Mouse (Mus musculus) megakaryocyte progenitor cell, adult 5-6 weeks (primary cell): ENCODE results near the gene Ap3m1. TPM values are rescaled to one million over a fixed set of nuclear protein-coding genes. Genes with fewer than 3 reads are reported as not detected.

Source experiments
- ATAC-seq: replicated peaks from 2 replicates; pipeline ENCODE4 v1.8.0; 2016; ENCODE audit warnings: mild to moderate bottlenecking, moderate TSS enrichment, inconsistent platforms; ENCODE audit not compliant: poor library complexity
- total RNA-seq, 2 experiments: library from RNA; stranded (forward) in 1 of 2; stranded (reverse) in 1 of 2; fragments of 157-497, 149-512 nt in 1 of 2; fragments of 200-1000 nt in 1 of 2; gene quantifications; 2 replicates each; pipeline versions ENCODE4 v1.2.3 to v1.2.4; 2015 to 2017

Ap3m1 gene
- total RNA-seq, 2 experiments from 2014 or later = 56.9 to 71.0 TPM

DNA sequence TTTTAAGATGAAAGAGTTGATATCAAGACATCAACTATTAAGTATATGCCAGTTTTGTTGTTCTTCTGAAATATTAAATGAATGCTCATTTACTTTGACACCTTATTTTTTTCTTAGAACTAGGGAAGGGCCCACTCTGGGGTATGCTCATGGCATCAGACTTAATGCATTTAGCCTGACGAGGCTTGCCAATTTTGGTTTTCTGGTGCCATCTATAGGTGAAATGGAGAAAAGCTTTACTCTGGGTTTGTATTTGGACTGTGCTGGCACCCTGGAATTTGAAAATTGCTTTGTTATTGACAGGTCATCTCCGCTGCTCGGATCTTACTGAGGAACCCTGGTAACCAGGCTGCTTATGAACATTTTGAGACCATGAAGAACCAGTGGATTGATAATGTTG is 33.3 kb downstream of the Ap3m1 start:
- ATAC-seq = peak; percentile 78

DNA sequence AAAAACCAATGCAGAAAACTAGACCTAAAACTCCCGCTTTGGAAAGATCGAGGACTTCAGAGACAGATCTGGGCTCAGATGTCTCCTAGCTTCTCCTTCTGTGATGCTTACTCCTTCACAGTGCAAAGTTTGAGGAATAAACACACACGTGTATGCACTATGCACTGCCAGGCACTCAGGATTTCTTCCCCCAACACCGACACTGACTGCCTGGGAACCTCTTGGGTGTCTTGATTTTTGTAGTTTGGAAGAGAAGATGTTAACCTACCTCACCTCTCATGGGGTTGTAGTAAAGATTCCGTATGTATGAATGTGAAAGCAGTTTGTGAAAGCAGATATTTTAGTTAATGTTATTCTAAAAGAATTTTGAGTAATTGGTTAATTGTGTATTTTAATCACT is 34.4 kb downstream of the Ap3m1 start:
- no peak for ATAC-seq

DNA sequence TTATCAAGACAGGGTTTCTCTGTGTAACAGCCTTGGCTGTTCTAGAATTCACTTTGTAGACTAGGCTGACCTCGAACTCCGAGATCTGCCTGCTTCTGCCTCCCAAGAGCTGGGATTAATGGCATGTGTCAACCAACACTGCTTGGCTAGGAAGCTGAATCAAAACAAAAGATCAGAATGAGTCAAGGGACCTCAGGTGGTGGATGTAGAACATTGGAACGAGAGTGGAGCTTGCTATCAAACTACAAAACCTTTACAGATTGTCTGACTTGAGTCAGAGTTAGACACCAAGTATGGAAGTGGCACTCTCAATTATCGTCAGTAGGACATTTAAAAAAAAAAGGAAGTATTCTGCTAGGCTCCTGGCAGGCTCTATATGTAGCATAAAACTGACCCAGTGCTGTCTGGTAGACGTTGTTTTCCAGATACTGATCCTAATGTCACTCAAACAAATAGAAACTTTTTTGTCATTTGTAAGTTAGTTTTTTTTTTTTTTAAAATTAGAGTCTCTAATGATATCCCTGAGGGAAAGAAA is 38.4 kb downstream of the Ap3m1 start:
- no peak for ATAC-seq

DNA sequence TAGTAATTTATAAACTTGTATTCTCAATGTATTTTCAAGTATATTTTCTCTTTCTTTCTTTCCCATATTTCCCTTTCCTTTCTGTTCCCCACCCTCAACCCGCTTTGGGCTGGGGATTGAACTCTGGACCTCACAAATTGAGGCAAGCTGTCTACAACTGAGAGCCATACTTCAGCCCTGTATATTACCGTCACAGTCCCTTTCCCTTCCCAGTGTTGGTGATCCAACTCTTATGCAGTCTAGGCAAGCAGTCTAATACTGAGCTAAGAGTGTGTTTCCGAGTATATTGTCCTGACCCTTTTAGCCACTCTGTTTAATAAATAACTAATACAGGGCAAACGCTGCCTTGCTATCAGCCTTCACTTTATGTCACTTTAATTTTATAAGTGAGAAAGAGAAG is 52.7 kb downstream of the Ap3m1 start:
- ATAC-seq = no peak

DNA sequence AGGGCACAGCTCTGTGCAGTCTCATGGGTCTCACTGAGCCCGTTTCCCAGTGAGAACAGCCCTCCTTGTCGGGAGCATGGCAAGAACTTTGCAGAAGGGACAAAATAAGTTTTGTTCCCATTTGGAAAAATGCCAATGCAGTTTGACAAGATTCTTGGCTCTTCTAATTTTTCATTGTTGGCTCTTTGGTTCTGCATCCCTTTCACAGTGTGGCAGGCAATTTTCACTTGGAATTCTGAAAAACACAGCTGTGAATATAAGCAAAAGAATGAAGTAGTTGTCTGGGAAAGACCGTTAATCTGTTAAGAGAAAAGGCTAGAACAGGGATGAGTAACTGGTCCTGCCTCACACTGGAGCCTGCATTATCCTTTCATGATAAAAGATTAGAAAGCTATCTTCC is 54.8 kb downstream of the Ap3m1 start:
- no peak for ATAC-seq

DNA sequence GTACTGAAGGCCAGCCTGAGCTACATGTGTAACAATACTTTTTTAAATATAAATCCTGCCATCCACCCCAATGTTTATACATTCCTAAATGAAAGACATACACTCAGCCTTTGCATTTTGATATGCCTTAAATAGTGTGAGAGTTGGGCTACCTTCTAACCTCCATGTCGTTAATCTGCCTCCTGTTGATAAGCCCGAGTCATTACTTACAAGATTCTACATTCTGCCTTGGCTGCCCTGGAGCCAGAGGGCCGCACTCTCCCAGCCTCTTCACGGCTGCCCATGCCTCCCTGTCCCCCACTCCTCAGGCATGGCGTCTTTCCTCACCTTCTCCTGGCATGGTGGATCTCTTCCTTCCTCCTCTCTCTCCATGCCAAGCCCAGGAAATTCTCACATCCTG is 55.9 kb downstream of the Ap3m1 start:
- peak; percentile 60; the same call in 1 of the 2 replicates for ATAC-seq

DNA sequence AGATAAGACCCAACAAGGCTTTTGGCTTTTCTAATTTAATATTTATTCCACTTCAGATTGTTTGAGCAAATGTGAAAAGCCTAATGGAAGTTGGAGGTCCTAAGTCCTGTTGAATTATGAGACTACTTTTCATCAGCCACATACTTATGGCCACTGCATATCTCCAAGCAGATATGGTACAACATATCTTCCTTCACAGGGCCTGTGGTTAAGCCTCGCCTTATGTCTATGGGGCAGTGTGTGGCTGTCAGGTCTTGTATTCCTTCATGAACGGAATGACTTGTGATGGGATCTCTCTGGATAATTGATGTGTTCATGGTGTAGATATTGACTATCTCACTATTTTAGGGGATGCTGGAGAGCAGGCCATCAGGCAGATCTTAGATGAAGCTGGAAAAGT is 56.8 kb downstream of the Ap3m1 start:
- peak; percentile 44; the same call in 1 of the 2 replicates for ATAC-seq

DNA sequence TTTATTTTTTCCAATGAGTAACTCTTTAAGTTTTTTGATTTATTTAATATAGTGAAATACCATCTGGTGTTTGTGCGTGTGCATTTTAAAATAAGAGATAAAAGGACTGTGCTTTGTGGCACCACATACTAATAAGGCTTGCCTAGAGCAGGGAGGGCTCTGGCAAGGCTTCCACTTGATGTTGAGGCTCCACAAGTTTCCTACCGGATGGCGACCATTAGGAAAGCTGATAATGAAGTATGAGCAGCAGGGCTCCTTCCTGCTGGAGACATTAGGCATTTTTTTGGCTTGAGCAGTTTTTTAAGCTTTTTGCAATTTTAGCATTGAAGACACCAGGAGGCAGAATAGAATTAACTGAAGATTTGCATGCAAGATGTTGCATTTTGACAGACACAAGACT is 57.8 kb downstream of the Ap3m1 start:
- ATAC-seq = no peak

DNA sequence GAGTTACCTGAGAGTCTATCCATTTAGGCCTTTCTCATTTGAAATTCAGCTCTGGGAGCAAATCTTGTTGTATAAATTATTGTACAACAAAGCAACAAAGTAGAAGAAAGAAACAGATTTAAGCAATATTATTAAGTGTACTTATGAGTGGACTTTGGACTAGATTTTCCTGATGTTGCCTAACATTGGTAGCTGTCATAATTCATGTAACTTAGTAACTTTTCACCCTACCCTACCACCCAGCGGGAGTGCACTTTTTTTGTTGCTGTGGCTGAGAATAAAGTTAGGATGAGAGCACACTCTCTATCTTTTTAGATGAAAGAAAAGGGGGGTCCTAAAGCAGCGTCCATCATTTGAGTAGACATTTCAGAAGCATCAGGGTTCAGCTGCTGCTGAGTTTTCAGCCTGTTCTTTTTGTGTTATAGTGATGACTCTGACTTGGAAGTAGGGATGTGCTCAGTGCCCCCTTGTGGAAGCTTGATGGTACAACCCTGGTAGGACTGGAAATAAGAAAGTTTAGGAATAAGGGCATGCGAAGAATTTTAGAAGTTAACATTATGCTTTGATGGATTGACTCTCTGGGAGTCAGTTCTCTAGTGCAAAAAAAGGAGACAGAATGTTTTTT is 59.1 kb downstream of the Ap3m1 start:
- peak; percentile 87 for ATAC-seq

DNA sequence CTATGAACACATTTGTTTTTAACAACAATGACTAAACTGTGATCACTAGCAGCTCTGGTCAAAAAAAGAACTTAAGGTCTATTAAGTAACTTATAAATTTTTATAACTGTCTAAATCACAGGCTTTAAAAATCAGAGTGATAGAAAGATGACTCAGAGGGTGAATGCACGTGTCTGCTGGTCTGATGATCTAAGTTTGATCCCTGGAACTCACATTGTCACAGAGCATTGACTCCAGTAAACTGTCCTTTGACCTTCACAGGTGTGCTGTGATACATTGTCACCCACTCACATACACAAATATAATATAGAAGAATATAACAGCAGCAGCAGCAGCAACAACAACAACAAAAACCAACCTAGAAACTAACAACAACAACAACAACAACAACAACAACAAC is 60.8 kb downstream of the Ap3m1 start:
- no peak for ATAC-seq

DNA sequence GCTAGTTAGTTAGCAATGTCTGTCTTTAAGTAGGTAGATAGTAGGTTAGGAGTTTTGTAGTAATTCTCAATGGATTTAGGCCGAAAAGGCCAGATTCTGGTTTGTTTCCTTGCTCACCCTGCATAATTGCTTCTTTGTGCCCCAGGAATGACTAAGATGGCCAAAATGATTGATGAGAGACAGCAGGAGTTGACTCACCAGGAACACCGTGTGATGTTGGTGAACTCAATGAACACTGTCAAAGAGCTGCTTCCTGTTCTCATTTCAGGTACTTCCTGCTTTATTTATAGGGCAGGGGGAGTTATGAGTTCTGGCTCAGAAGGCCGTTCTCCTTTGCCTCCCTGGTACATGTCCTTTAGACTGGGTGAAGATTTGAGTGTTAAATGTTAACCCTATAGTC is 66.8 kb downstream of the Ap3m1 start:
- no peak for ATAC-seq

DNA sequence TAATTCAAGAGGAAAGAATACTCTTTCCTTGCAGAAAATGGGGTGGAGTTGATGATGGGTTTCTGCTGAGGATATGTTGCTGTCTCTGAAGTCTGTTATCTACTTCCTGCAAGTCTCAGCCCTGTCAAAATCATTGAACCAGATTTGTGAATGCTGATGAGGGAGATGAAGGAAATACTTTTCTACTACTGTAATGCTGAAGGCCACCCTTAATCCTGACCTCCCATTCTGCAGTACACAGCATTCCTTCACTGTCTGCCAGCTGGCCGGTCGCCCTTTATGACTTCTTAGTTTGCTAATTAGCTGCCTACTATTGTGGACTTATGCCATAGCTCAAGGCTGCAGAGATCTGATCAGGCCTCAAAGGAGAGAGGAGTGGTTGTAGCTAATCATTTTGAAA is 68.5 kb downstream of the Ap3m1 start:
- no peak for ATAC-seq

Other genes with a start within 250 kb of the Ap3m1 start
- 3.4 TPM in 2 replicates for gene Plau, start 215.8 kb downstream of the Ap3m1 start, total RNA-seq (2015)
- 6.9 and 7.6 TPM in 2 replicates for gene Plau, start 215.8 kb downstream of the Ap3m1 start, total RNA-seq (2017)
- gene Vcl, start 123.1 kb downstream of the Ap3m1 start, total RNA-seq (2015) = 42.9 and 50.6 TPM in 2 replicates
- 30.0 and 32.3 TPM in 2 replicates for gene Vcl, start 123.1 kb downstream of the Ap3m1 start, total RNA-seq (2017)
- gene Adk, start 66 bp upstream of the Ap3m1 start, total RNA-seq (2015) = 100 and 106 TPM in 2 replicates
- 104 and 129 TPM in 2 replicates for gene Adk, start 66 bp upstream of the Ap3m1 start, total RNA-seq (2017)